Mouse (Mus musculus): ENCODE measurements around the gene Grid2.
"Not testable (repeated sequence)": the region's sequence is repeated elsewhere in the genome, so short reads cannot be mapped to it uniquely, and the experiment has no call there.

Gene Grid2

DNA sequence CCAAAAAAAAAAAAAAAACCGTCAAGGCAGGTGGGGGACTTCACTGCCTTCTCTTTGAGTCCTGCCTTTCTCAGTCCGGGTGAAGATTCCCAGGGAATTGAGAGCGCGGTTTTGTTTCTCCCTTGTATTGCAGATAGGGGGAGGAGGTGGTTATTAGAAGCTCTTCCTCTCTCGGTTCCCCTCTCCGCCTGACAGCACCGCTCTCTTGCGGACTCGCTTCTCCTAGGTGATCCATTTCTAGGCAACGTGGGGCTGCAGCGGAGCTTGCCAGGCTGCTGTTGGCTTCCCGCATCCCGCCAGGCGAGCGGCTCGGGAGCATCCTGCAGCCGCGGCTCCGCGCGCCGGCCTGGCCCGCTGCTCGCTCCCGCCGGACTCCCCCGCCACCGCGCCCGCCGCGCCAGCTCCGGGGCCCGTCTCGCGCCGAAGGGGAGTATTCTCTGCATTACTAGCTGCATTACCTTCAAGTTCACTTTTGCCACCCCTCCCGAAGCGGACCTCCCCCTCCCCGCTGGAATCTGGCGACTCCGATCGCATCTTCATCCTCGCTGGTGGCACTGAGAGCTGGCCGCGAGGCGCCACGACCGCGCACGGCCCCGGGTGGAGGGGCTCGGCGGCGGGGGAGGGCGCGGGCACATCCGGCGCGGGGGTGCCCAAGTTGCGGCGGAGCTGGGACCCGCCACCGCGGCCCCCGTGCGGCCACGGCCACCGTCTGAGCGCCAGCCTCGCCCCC lies at the start of gene Grid2:
Gene Grid2 (plus strand): TSS at position 51 of the 730 bp plus-strand sequence.
- DNase-seq (ENCODE audit: low spot score in 2 of 2), result peak; percentile 67 to 75

DNA sequence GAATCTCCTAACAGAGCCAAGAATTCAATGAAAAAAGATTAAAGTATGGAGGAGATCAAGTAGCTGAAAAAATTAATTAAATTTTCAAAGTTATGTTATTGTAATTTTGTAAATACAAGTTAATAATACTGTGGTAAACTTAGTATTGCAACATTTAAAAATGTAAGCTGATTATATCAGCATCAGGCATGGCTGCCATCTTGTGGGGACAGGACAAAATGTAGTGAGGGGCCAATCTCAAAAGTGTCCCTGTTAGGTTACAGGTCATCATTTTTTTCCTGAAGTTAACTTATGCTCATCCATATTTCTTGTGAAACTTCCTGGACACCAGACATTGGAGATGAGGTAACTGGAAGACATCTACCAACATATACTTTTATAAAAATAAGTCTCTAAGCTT lies 4.9 kb upstream of the Grid2 start:
- no peak for DNase-seq (ENCODE audit: low spot score in 2 of 2)

DNA sequence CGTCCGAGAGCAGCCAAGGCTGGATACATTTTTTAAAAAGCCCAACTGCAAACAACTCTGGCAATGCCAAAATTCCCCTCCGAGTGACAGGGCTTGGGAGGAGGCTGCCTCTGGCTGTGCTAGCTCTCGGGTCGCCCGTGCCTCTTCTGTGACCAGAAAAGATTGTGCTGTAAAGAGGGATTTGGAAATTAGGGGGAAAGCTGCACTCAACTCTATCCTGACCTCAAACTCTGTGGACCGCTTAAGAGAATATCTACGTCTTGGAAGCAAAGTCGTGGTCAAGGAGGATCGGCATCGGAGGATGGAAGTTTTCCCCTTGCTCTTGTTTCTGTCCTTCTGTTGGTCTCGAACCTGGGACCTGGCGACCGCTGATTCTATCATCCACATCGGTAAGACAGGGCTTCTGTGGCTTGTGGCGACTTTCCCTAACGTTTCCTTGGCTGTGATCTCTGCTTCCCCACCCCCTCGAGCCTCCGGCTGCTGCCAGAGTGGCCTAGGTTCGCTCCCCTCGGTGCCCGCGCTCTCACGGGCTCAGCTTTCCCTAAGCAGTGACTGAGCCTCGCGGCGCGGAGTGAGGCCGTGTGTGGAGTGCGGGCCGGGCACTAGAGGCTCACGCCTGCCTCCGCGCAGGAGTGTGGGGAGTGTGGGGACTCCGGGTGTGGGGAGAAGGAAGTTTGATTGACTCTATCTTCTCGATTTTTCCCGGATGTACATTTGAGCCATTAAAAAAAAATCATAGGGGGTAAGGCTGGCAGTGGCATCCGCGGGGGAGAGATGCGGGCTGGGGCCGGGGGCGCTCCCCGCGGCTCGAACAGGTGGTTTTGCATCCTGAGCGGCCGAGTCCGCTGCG lies 1.1 kb downstream of the Grid2 start:
- peak; percentile 56 to 67 for DNase-seq (ENCODE audit: low spot score in 2 of 2)

DNA sequence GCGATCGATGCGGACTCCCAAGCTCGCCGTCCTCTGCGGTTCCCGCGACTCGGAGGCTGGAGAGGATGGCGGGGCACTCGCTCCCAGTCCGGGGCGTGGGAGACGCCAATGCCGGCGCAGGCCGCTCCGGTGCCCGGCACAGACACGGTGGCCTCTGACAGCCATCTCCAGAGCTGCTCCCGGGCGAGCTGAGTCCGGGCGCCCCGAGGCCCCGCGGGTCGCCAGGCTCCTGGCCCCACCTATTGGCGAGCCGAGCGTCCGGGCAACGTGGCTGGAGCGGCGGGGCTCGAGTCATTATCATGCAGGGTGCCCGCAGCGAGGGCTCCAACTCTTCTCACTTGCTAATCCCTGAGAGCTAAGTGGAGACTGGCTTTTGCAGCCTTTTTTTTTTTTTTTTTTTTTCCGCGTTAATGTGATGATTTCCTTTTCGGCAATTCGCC lies 1.8 kb downstream of the Grid2 start:
- DNase-seq (ENCODE audit: low spot score in 2 of 2), result peak; percentile 57 to 70

DNA sequence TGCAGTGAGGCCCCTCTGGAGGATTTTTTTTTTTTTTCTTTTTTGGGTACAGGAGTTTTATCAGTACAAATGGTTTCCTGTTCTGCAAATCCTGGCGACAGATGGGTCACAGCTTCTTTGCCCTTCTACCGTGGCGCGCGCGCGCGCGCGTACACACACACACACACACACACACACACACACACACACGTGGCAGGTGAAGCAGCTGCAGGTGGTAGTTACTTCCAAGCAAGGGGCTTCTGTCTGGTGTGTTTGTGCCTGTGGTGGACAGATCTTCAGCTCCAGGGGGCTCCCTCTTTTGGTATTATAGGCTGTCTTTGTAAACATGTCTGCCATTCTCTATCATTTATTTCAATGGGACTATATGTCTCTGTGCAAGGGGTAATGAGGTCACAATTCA lies 2.2 kb downstream of the Grid2 start:
- peak; percentile 22 to 35 for DNase-seq (ENCODE audit: low spot score in 2 of 2)

DNA sequence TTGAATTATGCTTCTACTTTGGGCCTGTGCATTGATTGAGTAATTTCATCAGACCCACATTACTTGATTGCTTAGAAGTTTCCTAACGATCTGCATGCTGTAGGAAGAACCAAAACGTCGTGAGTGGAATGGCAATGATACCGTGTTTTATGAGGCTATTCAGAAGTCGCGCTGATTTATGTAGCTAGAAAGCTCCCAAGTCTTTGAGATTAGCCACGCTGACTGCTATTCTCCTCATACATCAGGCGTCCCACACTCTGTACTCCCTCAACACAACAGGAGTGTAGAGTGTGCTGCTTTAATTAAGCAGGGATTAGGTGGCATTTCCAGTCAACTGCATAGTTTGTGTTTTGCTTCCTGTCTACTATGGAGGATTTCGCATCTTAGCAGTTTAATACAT lies 4.1 kb downstream of the Grid2 start:
- peak in 1 of 2 experiments; percentile 5 for DNase-seq (ENCODE audit: low spot score in 2 of 2)

DNA sequence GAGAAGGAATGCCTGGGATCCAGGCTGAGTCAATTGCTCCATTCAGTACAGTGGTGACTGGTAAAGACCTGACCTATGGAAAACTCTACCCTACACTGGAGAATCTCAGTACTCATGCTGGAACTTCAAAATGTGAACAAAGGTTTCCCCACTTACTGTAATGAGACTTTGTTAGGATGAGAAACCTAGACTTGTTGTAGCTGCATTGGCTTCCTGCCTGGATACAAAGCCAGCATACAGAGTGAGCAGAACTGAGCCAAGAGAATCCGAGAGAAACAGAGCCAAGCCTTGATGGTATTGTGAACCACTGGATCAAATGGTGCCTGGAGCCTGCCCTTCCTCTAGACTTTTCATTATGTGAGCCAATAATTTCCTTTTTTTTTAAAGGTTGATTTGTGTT lies 28.7 kb downstream of the Grid2 start:
- peak; percentile 4 to 20 for DNase-seq (ENCODE audit: low spot score in 2 of 2)

DNA sequence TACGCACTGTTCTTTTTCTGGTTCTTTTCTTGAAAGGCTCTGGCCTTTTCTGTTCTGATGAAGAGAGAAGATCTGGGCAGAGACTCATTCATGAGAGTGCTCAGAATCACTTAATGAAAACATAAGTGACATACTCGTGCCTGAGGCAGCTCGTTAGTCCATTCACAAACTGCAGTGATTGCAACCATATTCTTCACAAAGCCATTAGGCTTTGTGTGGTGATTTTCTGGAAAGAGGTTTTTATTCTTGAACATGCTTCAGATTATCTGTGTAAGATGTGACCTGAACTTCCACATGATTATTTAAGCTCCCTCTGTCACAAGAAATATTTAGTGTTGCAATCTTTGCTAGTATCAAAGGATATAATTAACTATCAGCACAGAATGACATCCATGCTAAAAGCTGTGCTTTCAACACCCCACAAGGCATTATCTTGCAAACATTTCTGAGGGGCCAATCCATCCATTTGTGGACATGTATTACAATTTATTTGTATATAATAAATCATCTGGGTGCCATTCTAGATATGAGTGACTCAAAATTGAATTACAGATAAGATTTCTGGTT lies 86.8 kb downstream of the Grid2 start:
- DNase-seq (ENCODE audit: low spot score in 2 of 2), result no peak

DNA sequence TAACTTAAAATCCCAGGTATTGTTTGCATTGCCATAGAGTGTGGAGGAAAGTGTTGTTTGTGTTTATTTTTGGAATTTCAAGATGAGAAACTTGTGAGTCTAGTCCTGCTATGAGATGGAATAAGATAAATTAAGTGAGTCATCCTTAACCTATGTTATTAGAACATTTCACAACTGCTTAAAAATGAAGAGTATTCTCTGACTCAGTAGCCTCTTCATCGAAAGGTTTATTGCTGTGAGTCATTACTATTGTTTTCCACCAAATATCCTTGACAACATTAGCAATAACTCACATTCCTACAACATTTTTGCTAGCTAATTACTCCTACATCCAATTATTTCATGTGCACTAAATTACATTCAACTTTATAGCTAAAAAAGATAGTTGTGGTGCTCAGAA lies 91.3 kb downstream of the Grid2 start:
- no peak for DNase-seq (ENCODE audit: low spot score in 2 of 2)

DNA sequence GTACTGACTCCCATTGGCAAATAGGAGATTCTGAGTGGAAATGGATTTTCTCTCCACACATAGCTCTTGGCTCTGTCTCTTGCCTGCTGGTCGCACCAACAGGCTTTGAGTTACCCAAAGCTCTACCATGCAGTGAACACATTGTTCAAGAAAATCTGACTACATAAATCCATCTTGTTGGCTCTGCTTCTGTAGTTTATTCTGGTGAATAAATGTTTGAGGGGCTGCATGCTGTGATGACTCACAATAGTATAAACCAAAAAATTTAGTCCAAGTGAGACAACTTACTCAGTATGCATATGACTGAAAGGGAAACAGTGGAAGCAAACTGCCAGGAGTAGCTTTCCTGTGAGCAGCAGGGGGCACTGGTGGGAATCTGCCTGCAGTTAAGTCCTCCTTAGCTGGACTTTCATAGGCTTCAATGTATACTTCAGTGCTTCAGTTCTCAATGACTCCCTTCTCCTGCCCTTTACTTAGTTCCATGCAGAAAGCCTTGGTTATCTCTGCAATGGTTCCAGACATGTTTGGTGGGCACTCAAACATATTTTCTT lies 125.5 kb downstream of the Grid2 start:
- DNase-seq (ENCODE audit: low spot score in 2 of 2), result no peak

DNA sequence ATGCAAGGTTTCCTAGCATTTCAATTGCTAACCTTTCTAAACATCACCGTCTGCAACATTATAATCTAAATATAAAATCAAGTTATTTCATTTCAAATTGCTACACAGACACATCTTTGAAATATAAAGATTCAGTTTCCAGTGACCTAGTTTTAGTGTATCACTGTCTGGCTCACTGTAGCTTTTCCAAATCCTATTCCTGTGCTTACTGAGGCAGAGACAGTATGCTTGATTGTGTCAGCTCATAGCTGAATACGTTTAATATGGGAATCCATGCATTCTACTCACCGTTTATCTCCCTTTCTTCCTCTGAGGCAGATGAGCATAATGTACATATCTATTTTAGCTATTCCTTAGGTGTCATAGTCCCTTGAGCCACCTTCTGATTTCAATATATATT lies 146.0 kb downstream of the Grid2 start:
- no peak for DNase-seq (ENCODE audit: low spot score in 2 of 2)

DNA sequence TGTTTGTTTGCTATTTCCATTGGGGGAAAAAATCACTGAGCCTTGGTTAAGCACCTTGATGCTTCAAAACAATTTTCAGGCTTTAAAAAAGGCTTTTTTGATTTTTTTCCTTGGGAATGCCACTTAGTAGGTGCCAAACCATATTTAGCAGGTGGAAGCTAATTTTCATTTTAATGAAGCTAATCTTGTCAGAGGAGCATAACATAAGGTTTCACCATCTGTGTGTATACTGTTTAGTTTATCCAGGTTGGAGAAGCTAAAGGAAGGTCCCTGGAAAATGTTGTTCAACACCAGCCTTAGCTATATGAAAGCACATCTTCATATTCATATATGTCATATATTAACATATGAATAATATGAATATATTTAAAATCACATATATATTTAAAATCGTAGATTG lies 161.9 kb downstream of the Grid2 start:
- DNase-seq (ENCODE audit: low spot score in 2 of 2), result no peak

DNA sequence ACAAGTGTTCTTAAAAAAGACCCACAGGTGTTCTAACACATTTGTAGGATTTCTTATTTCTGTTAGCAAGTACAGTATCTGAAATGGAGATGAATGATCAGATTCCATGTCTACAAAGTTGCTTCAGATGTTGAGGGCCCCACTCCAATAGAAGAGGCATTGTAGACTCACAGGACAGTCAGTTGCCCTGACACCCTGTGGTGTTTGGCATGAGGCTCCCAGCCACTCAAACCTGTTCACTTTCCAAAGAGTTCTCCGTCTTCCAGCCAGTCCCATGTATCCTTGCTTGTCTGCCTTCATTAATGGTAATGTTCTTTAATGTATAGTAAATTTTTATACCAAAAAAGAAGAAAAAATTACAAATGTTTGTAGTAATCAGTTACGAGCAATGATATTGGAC lies 177.1 kb downstream of the Grid2 start:
- DNase-seq (ENCODE audit: low spot score in 2 of 2), result no peak

DNA sequence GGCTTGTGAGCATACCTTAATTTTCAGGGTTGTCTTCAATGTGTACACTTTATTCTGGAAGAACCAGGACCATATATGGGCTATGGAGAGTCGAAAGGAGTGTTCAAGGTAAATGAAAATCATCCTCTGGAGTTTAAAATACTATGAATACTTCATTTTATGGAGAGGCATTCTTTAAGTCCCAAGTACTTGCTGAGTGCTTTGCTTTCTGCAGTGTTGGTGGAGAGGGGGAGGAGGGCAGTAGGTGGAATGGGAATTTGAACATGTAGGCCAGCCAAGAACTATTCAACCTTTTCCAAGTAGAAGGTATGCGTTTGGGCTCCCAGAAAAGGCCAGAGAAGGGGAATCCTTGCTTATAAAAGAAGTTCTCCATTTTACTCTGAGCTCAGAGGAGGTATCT lies 192.5 kb downstream of the Grid2 start:
- DNase-seq (ENCODE audit: low spot score in 2 of 2), result no peak

DNA sequence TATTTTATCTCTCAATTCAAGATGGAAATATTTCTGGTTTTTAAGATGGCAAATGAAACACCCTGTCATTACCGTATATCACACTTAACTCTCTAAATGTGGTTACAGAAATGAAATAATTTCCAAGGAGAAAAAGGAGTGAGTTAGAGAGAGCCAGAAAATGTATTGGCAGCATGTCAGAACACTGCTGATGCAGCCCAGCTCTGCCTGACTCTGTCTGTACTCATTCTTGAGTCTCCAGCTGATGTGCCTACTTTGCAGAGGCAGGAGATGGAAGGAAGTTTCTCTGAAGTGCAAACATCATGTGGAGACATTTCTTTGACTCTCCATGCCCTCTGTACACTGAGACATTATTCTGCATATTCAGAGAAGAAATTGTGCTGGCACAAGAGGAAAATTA lies 226.5 kb downstream of the Grid2 start:
- DNase-seq (ENCODE audit: low spot score in 2 of 2), result no peak

DNA sequence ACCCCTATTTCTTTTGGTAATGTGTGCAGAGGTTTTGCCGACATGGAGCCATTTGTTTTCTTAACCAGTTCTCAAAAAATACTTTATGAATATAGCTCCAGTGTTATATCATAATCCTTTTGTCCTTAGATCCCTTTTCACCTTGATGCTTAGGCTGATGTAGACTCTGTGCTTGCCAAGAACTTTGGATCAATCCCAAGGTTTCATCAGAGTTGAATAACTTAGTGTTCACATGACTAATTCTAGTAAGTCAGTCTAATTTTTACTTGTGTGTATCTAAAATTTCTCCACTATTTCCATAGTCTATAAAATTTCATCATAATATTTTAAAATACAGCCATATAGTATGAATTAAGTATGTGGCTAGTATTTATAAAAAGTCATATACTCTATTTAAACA lies 259.3 kb downstream of the Grid2 start:
- DNase-seq (ENCODE audit: low spot score in 2 of 2), result no peak

DNA sequence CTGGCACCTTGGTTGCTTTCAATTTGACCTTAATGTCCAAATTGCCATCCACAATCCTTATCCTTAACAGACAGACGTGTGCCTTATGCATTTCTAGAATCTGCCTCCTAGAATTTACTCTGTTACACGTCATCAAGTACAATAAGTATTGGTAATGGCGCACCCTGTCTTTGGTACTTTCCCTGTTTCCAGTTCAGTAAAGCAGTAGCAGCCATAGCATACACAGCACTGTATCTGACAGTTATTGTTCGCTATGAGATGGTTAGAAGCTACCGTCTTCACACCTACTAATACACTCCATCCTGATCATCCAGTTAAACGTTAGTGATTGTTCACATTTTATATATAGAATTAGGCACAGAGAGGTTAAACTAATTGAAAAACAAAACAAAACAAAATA lies 260.3 kb downstream of the Grid2 start:
- DNase-seq (ENCODE audit: low spot score in 2 of 2), result no peak

DNA sequence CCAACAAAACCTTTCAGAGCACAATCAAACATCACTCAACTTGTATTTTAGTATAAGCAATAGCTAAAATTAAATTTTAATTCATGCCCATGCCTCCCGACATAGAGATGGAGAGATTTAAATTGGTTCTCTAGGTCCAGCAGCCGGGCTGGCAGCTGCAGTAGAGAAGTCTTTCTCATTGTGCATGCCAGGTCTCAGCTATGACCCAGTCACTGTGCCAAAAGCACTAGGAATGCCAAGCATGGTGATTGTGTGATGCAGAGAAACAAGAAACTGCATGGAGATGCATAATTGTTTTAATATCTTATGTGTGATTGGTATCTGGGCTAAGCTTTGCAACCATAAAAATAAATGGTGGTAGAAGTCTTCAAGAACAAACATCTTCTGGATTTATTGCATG lies 276.1 kb downstream of the Grid2 start:
- no peak for DNase-seq (ENCODE audit: low spot score in 2 of 2)

DNA sequence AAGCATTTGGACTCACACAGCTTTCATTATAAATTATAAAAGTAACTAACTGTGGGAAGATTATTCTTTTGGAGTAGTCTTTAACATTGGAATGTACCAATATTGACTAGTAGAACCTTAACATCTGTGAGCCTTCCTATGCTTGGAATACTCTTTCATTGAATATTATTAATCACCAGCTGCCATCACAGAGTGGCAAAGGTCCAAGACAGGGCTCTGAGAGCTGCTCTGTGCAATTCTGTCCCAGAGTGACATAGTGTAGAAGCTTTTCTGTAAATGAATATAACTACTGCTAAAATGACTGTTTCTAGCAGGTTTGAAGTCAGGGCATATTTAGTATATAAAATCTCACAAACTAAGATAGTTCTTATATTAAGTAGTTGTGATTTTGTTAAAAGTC lies 277.2 kb downstream of the Grid2 start:
- DNase-seq (ENCODE audit: low spot score in 2 of 2), result no peak

DNA sequence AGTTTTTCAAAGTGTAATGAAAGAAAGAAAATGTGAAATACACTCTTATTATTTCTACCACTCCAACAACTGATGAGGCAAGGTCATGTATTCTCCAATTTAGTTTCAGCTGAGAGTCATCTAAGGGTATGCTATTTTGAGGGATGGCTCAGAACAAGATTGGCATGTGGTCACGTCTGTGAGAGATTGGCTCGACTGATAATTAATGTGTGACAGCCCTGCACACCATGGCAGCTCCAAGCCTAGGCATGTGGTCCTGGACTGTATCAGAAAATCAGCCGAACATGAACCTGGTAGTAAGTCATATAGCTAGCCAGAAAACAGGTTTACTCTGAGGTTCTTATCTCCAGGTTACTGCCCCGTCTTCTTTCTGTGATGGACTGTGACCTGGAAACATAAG lies 292.1 kb downstream of the Grid2 start:
- DNase-seq (ENCODE audit: low spot score in 2 of 2), result no peak

DNA sequence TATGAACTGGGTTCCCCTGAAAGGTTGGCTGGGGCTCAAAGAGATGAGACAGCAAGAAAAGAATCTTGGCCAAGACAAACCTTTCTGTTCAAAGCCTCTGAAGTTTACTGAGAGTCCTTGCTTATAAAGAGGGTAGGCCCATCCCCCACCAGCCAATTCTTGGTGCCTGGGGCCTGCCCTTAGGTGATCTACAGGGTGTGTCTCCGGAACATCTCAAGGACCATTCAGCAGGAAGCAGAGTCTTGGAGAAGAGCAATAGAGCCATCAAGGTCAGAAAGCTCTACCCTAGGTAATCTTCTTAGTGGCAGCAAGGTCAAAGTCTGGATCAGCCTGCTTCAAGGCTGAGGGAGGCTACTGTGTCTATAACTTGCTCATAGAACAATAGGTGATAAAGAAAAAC lies 313.1 kb downstream of the Grid2 start:
- DNase-seq (ENCODE audit: low spot score in 2 of 2), result not testable (repeated sequence)

DNA sequence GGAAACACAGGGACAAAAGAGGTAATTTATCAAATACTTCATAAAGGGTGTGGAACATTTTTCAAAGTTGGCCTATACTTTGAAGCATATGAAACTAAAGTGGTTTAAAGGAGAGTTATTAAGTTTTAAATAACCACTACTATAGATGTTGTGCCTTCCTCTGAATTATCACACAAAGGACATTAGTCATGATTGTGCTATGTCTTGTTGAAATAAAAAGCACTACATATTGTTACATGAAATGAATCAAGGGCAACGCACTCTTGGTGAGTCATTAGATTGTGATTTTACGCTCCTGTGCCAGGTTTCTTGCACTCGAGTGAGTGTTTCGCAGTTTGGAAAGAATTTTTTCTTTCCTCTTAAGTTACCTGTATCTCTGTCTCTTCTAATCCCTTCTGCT lies 335.0 kb downstream of the Grid2 start:
- no peak for DNase-seq (ENCODE audit: low spot score in 2 of 2)

DNA sequence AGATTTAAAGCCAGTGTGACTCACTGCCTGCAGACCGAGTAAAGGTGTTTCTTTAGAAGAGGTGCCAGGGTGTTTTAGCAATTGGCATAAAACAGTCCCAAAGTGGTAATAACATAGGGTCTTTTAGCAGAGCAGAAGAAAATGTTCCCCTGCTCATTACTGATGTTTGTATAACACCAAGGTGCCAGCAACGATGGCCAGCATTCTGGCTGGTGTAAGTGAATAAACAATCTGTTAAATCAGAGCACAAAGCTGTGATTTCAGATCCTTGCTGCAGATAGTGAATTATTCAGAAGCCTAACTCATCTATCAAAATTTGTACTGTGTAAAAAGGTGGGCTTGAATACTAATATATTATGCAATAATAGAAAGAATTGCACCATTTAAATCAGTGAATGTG lies 353.9 kb downstream of the Grid2 start:
- no peak for DNase-seq (ENCODE audit: low spot score in 2 of 2)

All from right cerebral cortex, adult 2 months (tissue).